Mouse (Mus musculus) mature B cell (primary cell): ENCODE results near the gene Phf20.
"Not testable (repeated sequence)": the region's sequence is repeated elsewhere in the genome, so short reads cannot be mapped to it uniquely, and the experiment has no call there.

ENCODE experiments used
- in situ Hi-C: fragments of 300-500 bp; cut with MboI; formaldehyde crosslinking; loops from 2 replicates; pipeline ENCODE4 v1.14.3; 2019

Phf20 gene

GRCm38 (mm10) chr2:156199944-156200343 lies 3.7 kb downstream of the Phf20 start:
- in situ Hi-C loops = no loop called here

GRCm38 (mm10) chr2:156201486-156201885 lies 5.2 kb downstream of the Phf20 start:
- in situ Hi-C loops = no loop called here

GRCm38 (mm10) chr2:156202848-156203437 lies 6.7 kb downstream of the Phf20 start:
- in situ Hi-C loops = no loop called here

GRCm38 (mm10) chr2:156203917-156204316 lies 7.7 kb downstream of the Phf20 start:
- in situ Hi-C loops = no loop called here

GRCm38 (mm10) chr2:156217786-156218185 lies 21.5 kb downstream of the Phf20 start:
- in situ Hi-C loops = no loop called here

- in situ Hi-C loops = no loop called here
These were observed 25.8 kb downstream of the Phf20 start for GRCm38 (mm10) chr2:156222100-156222499.

GRCm38 (mm10) chr2:156224043-156224442 lies 27.8 kb downstream of the Phf20 start:
- in situ Hi-C loops = no loop called here

- in situ Hi-C loops = no loop called here
These were observed 31.4 kb downstream of the Phf20 start for GRCm38 (mm10) chr2:156227689-156228088.

- in situ Hi-C loops = no loop called here
These were observed 32.9 kb downstream of the Phf20 start for GRCm38 (mm10) chr2:156229171-156229570.

GRCm38 (mm10) chr2:156231340-156231739 lies 35.1 kb downstream of the Phf20 start:
- in situ Hi-C loops = no loop called here

GRCm38 (mm10) chr2:156233275-156233948 lies 37.1 kb downstream of the Phf20 start:
- in situ Hi-C loops = no loop called here

- in situ Hi-C loops = not testable (repeated sequence)
These were observed 37.8 kb downstream of the Phf20 start for GRCm38 (mm10) chr2:156234016-156234415.

GRCm38 (mm10) chr2:156235847-156236246 lies 39.6 kb downstream of the Phf20 start:
- in situ Hi-C loops = no loop called here

GRCm38 (mm10) chr2:156241662-156242061 lies 45.4 kb downstream of the Phf20 start:
- in situ Hi-C loops = no loop called here

- in situ Hi-C loops = no loop called here
These were observed 46.7 kb downstream of the Phf20 start for GRCm38 (mm10) chr2:156243011-156243410.

GRCm38 (mm10) chr2:156247599-156247998 lies 51.3 kb downstream of the Phf20 start:
- in situ Hi-C loops = no loop called here

- in situ Hi-C loops = no loop called here
These were observed 54.5 kb downstream of the Phf20 start for GRCm38 (mm10) chr2:156250761-156251160.

- in situ Hi-C loops = no loop called here
These were observed 55.0 kb downstream of the Phf20 start for GRCm38 (mm10) chr2:156251291-156251690.

- in situ Hi-C loops = no loop called here
These were observed 60.8 kb downstream of the Phf20 start for GRCm38 (mm10) chr2:156257051-156257450.

GRCm38 (mm10) chr2:156257922-156258761 lies 61.9 kb downstream of the Phf20 start:
- in situ Hi-C loops = no loop called here

- in situ Hi-C loops = no loop called here
These were observed 64.7 kb downstream of the Phf20 start for GRCm38 (mm10) chr2:156260968-156261367.

GRCm38 (mm10) chr2:156263204-156263893 lies 67.1 kb downstream of the Phf20 start:
- in situ Hi-C loops = no loop called here
